Mouse (Mus musculus) lung, postnatal 0 days (tissue): Measurements from ENCODE around the gene Ccpg1.

Experiments used
- CTCF ChIP-seq: IDR thresholded peaks from 2 replicates; pipeline ENCODE4 v1.5.1; 2016; ENCODE audit warnings: antibody characterized with exemption, mild to moderate bottlenecking
- EP300 ChIP-seq: IDR thresholded peaks from 2 replicates; pipeline ENCODE4 v1.6.1; 2016; ENCODE audit warnings: antibody characterized with exemption, mild to moderate bottlenecking, control low read depth

GRCm38 (mm10) chr9:73049833-73050232 is 64.6 kb downstream of the Ccpg1 start:
- TF ChIP-seq CTCF (no peak), EP300 (no peak)
